Mouse (Mus musculus) layer of hippocampus, adult 9-11 months (tissue): ENCODE data around the gene AC134908.4.

ENCODE experiments used
- DNase-seq: peaks from one replicate; pipeline ENCODE4 v3.0.0; 2022

AC134908.4 gene

GRCm38 (mm10) chr17:25806507-25806906, 11.0 kb upstream of the AC134908.4 start:
- no peak for DNase-seq

GRCm38 (mm10) chr17:25802825-25803517, 7.5 kb upstream of the AC134908.4 start:
- DNase-seq, result peak; percentile 94

GRCm38 (mm10) chr17:25801029-25801428, 5.6 kb upstream of the AC134908.4 start:
- peak; percentile 64 for DNase-seq

GRCm38 (mm10) chr17:25796951-25797369, 1.5 kb upstream of the AC134908.4 start, which contains the start of gene Metrn:
Metrn (minus strand) TSS chr17:25797136.
- peak; percentile 83 for DNase-seq

GRCm38 (mm10) chr17:25796211-25796771, 832 bp upstream of the AC134908.4 start:
- no peak for DNase-seq

- DNase-seq, result no peak
These were observed 461 bp downstream of the AC134908.4 start for GRCm38 (mm10) chr17:25794998-25795397.

GRCm38 (mm10) chr17:25794197-25794596, 1.3 kb downstream of the AC134908.4 start:
- no peak for DNase-seq

GRCm38 (mm10) chr17:25792615-25793014, 2.8 kb downstream of the AC134908.4 start, which contains the start of gene Fam173a:
Fam173a (minus strand) TSS chr17:25792901.
- DNase-seq, result peak; percentile 84

GRCm38 (mm10) chr17:25791843-25792527, 3.5 kb downstream of the AC134908.4 start:
- DNase-seq, result peak; percentile 79

GRCm38 (mm10) chr17:25791320-25791842, 4.1 kb downstream of the AC134908.4 start:
- peak; percentile 48 for DNase-seq

GRCm38 (mm10) chr17:25786781-25787504, 8.5 kb downstream of the AC134908.4 start:
- DNase-seq, result no peak

- no peak for DNase-seq
These were observed 9.2 kb downstream of the AC134908.4 start, which contains the start of gene Ccdc78 for GRCm38 (mm10) chr17:25786280-25786679. Ccdc78 (plus strand) TSS chr17:25786580.

- peak; percentile 97 for DNase-seq
These were observed 10.1 kb downstream of the AC134908.4 start, which contains the start of gene Haghl for GRCm38 (mm10) chr17:25785281-25785745. Haghl (minus strand) TSS chr17:25785673.

GRCm38 (mm10) chr17:25783861-25784574, 11.4 kb downstream of the AC134908.4 start:
- DNase-seq, result no peak

GRCm38 (mm10) chr17:25783086-25783485, 12.4 kb downstream of the AC134908.4 start:
- no peak for DNase-seq

- DNase-seq, result no peak
These were observed 14.1 kb downstream of the AC134908.4 start for GRCm38 (mm10) chr17:25781339-25781738.

- DNase-seq, result no peak
These were observed 17.5 kb downstream of the AC134908.4 start for GRCm38 (mm10) chr17:25777948-25778347.

GRCm38 (mm10) chr17:25775318-25776062, 20.0 kb downstream of the AC134908.4 start:
- no peak for DNase-seq

GRCm38 (mm10) chr17:25773549-25774120, 21.8 kb downstream of the AC134908.4 start, which contains the start of gene Narfl:
Narfl (plus strand) TSS chr17:25773776.
- DNase-seq, result peak; percentile 97

GRCm38 (mm10) chr17:25769331-25769730, 26.1 kb downstream of the AC134908.4 start:
- DNase-seq, result no peak

- no peak for DNase-seq
These were observed 29.6 kb downstream of the AC134908.4 start for GRCm38 (mm10) chr17:25765886-25766285.
